Mouse (Mus musculus) right cerebral cortex, postnatal 10 days (tissue): ENCODE measurements at regions not wholly inside any gene's neighbourhood (a gene's known extent, or its start where the extent isn't known, plus 50 kb on each side); places are given as distances from the start of the nearest gene placed in this dataset.

Source experiments
- DNase-seq, 2 experiments: peaks; one replicate each; pipeline ENCODE4 v3.0.0; 2021; ENCODE audit warnings: low spot score in 2 of 2

- peak; percentile 85 to 91 for DNase-seq
Observed at GRCm38 (mm10) chr10:83819266-83819949, 96.7 kb downstream of the 1500009L16Rik start.

GRCm38 (mm10) chr10:83819950-83820275, 97.2 kb downstream of the 1500009L16Rik start:
- DNase-seq, result no peak

DNA sequence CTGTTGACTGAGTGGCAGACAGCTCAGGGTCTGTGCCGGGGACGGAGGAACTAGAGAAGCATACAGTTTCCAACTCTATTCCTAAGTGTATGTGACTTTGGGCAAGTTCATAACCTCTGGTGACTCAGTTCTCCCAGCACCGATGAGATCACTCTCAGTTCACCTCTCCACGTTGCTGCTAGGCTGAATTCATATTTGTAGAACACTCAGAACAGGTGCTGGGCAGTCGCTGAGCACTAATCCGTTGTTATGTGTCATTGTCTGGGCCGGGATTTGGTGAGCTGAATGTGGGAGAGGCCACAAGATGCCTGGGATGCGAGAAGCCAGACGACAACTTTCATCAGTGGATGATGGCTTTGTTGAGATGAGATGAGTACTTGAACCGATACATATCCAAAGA, 98.4 kb downstream of the 1500009L16Rik start:
- DNase-seq, result no peak

DNA sequence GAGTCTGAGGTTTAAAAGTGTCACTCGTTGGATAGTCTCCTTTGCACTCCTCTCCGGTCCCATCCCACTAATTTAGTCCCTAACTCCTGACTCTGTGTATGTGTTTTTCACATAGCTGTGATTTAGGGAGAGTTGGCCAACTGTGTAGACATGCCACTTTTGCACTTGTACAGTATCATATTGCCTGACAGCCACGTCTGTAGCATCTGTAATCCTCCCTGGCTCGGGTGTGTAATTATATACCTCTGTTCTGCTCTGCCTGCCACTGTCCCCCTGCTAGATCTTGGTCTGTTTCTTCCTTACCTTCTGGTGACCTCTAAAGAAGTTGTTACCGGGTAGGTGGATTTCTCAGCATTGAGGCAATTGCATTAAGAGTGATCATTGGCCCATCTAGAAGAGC, 103.4 kb downstream of the 1500009L16Rik start:
- no peak for DNase-seq

DNA sequence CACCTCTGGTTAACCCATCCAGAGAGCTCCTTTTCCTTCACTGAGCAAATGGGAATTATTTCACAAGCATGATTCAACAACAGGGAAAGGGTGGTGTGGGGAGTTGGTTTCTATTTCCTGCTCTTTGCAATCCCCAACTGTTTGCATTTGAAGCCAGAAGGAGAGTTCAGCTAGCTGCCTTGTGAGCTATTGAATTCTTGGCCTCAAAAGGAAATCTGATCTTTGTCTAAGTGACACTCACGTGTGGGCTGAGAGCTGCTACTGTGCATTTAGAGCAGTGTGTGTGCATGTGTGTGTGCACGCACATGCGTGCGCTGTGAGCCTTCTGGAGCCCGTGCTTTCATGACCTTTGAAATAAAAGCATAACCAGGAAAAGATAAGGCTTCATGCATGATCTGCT, 113.7 kb downstream of the 1500009L16Rik start:
- DNase-seq, result peak in 1 of 2 experiments; percentile 41

DNA sequence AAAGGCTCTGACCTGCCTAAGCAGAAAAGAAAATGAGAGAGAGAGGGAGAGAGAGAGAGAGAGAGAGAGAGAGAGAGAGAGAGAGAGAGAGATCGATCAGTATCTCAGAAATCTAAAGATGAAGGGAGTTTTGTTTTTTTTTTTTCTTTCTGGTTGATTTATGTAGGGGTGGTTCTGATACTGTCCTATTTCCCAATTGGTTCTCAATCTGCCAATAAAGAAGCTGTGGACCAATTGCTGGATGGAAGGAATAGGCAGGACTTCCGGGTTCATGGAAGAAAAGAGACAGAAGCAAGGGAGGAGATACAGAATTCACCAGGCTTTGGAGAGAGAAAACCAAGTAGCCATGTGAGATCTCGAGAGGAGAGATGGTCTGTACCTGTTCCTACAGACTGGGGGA, 117.6 kb downstream of the 1500009L16Rik start:
- no peak for DNase-seq

- no peak for DNase-seq
Observed at GRCm38 (mm10) chr10:83850881-83851280, 128.2 kb downstream of the 1500009L16Rik start.

DNA sequence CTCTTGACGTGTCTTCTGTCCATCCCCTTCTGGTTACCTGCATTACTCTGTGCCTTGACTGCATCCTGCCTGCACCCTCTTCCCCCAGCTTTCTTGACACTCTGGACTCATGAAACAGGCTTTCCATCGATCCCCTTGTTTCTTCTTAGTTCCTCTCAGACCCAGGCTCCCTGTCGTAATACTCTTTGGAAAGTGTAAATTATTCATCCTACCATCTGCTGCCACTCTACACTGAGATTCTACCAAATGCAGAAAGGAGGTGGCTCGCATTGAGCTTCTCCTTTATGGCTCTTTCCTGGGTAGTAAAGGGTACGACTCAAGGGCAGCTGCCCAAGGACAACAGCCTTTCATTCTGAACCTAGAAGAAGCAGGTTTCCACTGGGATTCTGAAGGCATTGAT, 129.5 kb downstream of the 1500009L16Rik start:
- no peak for DNase-seq

DNA sequence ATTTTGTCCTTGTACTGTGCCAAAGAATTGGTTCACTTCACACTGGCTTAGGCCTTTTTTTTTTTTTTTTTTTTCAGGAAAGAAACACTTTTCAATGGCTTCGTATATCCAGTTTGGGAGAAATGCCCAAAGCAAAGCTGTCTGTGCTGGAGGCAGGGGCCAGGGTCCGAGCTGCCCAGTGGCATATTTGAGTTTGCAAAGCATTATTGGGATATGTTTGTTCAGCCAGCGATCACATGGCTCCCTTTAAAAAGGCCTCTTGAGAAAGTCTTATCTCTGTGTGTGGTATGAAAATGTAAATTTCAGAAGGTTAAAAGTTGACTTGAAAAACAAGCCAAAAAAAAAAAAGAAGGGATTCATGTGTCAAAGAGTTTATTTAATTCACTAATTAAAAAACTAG, 130.1 kb downstream of the 1500009L16Rik start:
- no peak for DNase-seq

- DNase-seq, result peak in 1 of 2 experiments; percentile 39
Observed at GRCm38 (mm10) chr10:83857794-83858442, 135.3 kb downstream of the 1500009L16Rik start.

DNA sequence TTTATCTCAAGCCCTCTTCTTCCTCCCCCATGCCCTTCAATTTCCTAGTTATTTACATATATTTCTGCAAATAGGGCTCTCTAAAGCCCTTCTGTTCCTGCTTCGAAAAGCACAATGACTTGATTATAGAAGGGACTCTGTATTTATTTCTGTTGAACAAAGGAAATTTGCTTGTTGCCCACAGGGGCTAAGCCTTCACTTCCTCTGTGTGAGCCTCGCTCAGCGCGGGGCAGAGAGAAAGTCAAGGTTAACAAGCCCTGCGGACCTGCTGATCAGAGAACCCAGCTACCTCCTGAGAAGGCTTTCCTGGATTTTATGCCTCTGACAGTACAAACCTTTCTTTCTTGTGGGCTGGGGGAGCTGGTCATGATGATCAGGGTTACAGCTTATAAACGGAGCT, 136.0 kb downstream of the 1500009L16Rik start:
- no peak for DNase-seq

- DNase-seq, result no peak
Observed at GRCm38 (mm10) chr10:83859633-83860032, 137.0 kb downstream of the 1500009L16Rik start.

DNA sequence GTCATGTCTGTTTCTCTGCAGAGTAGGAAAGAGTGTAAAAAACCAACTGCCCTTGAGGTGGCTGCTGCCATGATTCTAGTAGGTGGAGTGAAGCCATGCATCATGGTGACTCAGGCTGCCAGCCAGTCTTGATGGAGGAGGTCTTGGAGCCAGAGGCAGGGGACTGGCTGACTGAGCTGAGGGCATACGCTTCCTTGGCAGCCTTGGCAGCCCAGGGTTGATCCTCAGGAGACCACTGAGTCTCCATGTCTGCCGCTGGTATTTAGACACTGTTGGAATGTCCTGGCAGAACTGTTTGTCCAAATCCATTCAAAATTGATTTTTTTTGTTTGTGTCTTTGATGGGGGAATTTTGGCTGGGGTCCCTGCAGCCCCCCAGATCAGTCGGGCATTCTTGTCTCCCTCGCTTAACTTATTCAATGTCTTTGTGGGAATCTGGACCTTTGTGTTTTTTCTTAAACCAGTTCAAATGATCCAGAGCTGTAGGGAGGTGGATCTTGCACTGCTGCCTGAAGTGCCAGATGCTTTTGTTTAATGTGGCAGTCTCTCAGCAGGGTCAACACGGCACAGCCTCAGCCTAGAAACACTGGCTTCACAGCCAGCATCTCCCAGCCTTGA, 139.0 kb downstream of the 1500009L16Rik start:
- peak; percentile 53 to 62 for DNase-seq

DNA sequence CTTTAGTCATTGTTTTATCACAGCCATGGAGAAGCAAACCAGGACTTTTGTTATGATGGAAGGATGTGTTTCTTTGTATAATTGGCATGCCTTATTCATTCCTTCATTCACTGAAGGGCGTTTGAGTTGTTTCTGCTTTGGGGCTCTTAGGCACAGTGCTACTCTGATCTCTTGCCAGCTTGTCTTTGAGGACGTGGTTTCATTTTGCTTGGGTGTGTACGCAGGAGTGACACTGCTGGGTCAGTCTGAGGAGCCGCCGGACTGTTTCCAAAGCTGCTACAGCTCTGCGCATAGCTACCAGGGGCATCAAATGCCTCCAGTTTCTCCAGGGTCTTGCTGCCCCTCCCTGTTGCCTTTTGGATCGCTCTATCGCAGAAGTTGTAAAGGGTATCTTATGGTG, 141.9 kb downstream of the 1500009L16Rik start:
- no peak for DNase-seq

- peak; percentile 44 to 45 for DNase-seq
Observed at GRCm38 (mm10) chr10:83865929-83866328, 143.3 kb downstream of the 1500009L16Rik start.

- no peak for DNase-seq
Observed at GRCm38 (mm10) chr10:83871736-83872400, 149.2 kb downstream of the 1500009L16Rik start.

DNA sequence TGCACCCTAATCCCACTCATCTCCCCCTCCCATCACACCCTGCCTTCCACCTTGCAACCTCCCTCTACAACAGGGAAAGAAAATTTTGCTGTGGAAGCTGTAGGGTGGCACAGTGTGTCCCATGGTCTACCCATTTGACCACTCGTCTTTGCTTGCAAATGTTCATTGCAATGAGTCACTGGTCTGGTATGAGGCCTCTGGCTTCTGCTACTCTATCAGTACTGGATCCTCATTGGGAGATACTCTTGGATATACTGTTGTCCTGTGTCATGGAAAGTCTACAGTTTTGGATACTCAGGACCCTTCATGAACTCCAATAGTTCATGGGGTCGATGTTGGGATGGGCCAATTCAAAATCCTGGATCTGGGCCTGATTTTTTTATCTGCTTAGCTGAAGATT, 156.1 kb downstream of the 1500009L16Rik start:
- no peak for DNase-seq

GRCm38 (mm10) chr10:83882119-83882890, 159.6 kb downstream of the 1500009L16Rik start:
- no peak for DNase-seq

GRCm38 (mm10) chr10:83882891-83883185, 160.2 kb downstream of the 1500009L16Rik start:
- no peak for DNase-seq

GRCm38 (mm10) chr10:83884553-83884952, 161.9 kb downstream of the 1500009L16Rik start:
- DNase-seq, result no peak

DNA sequence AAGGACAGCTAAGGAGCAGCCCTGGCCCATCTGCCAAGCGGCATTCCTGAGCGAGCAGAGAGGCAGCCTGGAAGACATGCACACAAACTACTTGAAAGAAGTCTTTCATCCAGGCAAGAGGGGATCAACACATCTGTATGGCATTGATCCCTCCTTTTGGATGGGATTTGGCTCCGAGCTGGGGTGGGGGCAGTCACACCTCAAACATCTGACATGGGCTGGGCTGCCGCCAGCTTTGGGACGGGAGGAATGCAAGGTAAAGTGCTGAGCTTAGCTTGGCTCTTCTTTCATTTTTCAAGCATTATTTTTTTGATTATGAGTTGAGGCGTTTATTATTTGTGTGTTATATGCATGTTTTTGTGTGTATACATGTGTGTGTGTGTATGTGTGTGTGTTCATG, 165.9 kb downstream of the 1500009L16Rik start:
- no peak for DNase-seq

GRCm38 (mm10) chr10:83895741-83896150, 173.1 kb downstream of the 1500009L16Rik start:
- peak; percentile 32 to 36 for DNase-seq
